In the genomic region with DNA sequence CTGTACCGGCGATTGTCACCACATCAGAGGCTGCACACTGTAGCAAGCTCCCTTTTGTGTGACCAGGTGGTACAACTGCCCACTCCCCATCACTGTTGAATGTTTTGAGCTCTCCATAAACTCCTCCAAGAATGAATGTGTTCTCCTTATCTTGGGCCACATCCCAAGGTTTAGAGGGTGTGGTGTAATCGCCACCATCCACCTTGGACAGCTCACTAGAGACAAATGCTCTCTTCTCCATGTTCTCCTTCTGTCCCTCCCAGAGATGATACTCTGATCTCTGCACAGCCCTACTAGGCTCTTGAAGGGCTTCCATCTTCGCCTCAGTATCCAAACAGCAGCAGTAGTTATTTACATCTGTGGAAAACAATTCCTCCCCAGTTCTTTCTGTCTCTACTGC, we compare ENCODE assay signal across 26 mouse cellular contexts. TPM values are rescaled to one million over a fixed set of nuclear protein-coding genes. Genes with fewer than 3 reads are reported as not detected.
DNase-seq lines count a peak whose midpoint lies in the region; ATAC-seq and TF ChIP-seq lines count a peak whose summit lies in the region.
"Had no signal": no experiment of that assay in that cellular context is flagged by ENCODE, and none has a peak within 500 bp of the region (broad histone marks: within the 10 kb centered on the region; RNA-seq: fewer than 3 reads in every experiment).

No protein-coding gene starts in this region.

- WGBS in stomach, embryonic 15.5 days = 89% methylated on average over 4 of the region's 4 CpGs
- WGBS in stomach, postnatal 0 days = 89% methylated on average over 4 of the region's 4 CpGs
- 74% methylated on average over 4 of the region's 4 CpGs for WGBS in liver, embryonic 12.5 days (ENCODE audit: insufficient replicate concordance)
- 79% methylated on average over 4 of the region's 4 CpGs for WGBS in liver, postnatal 0 days (ENCODE audit: insufficient replicate concordance)

- no peak overlapping the region for H3K4me3 ChIP-seq in gastrocnemius, adult 2 months
- H3K4me3 ChIP-seq in stomach, embryonic 15.5 days (replicated peaks) = no peak overlapping the region
- no peak overlapping the region for H3K4me3 ChIP-seq in stomach, postnatal 0 days (ENCODE audit: low read depth, low read length)
- no peak overlapping the region for H3K4me3 ChIP-seq in liver, embryonic 12.5 days
- H3K4me3 ChIP-seq in liver, postnatal 0 days (ENCODE audit: low read depth, low read length) = no peak overlapping the region
- H3K4me3 ChIP-seq: forebrain, embryonic 10.5 days; heart, embryonic 10.5 days; hindbrain, embryonic 12.5 days; midbrain, embryonic 15.5 days had no signal

- no peak overlapping the region for H3K27ac ChIP-seq in gastrocnemius, adult 2 months
- no peak overlapping the region for H3K27ac ChIP-seq in stomach, embryonic 15.5 days
- no peak overlapping the region for H3K27ac ChIP-seq in stomach, postnatal 0 days (replicated peaks)
- H3K27ac ChIP-seq in liver, embryonic 12.5 days = peak overlapping the region; percentile 76
- peak overlapping the region; percentile 39; the same call in 1 of the 2 replicates for H3K27ac ChIP-seq in liver, postnatal 0 days (ENCODE audit: low read depth)
- H3K27ac ChIP-seq: forebrain, embryonic 10.5 days; heart, embryonic 10.5 days; hindbrain, embryonic 12.5 days; midbrain, embryonic 15.5 days had no signal

- peaks cover 6% of the 10 kb centered on the region; the same call in 1 of the 2 replicates for H3K4me1 ChIP-seq in stomach, embryonic 15.5 days
- no peaks in the 10 kb centered on the region for H3K4me1 ChIP-seq in stomach, postnatal 0 days (replicated peaks; ENCODE audit: control insufficient read depth, insufficient read depth)
- peaks cover 56% of the 10 kb centered on the region for H3K4me1 ChIP-seq in liver, embryonic 12.5 days
- peaks cover 3% of the 10 kb centered on the region; the same call in 1 of the 2 replicates for H3K4me1 ChIP-seq in liver, postnatal 0 days (ENCODE audit: insufficient read depth)
- H3K4me1 ChIP-seq: forebrain, embryonic 10.5 days; hindbrain, embryonic 12.5 days; midbrain, embryonic 15.5 days had no signal

- peaks cover 24% of the 10 kb centered on the region for H3K36me3 ChIP-seq in stomach, embryonic 15.5 days
- peaks cover 18% of the 10 kb centered on the region for H3K36me3 ChIP-seq in stomach, postnatal 0 days (ENCODE audit: control insufficient read depth, insufficient read depth, low read length)
- H3K36me3 ChIP-seq in liver, embryonic 12.5 days = peaks cover 97% of the 10 kb centered on the region
- peaks cover 71% of the 10 kb centered on the region for H3K36me3 ChIP-seq in liver, postnatal 0 days (replicated peaks; ENCODE audit: insufficient read depth, low read length)

- no peaks in the 10 kb centered on the region for H3K27me3 ChIP-seq in stomach, embryonic 15.5 days (replicated peaks)
- H3K27me3 ChIP-seq in stomach, postnatal 0 days (ENCODE audit: control insufficient read depth, insufficient read depth, low read length) = no peaks in the 10 kb centered on the region
- no peaks in the 10 kb centered on the region for H3K27me3 ChIP-seq in liver, embryonic 12.5 days (replicated peaks)
- H3K27me3 ChIP-seq in liver, postnatal 0 days (ENCODE audit: insufficient read depth, low read length) = no peaks in the 10 kb centered on the region
- H3K27me3 ChIP-seq: CH12.LX; hindbrain, embryonic 12.5 days; midbrain, embryonic 15.5 days had no signal

- peak; percentile 58; the same call in 1 of the 2 replicates for ATAC-seq in stomach, embryonic 15.5 days (ENCODE audit: insufficient read depth, low FRiP score, low read depth)
- no peak for ATAC-seq in stomach, postnatal 0 days (ENCODE audit: low FRiP score, low TSS enrichment)
- ATAC-seq in liver, embryonic 12.5 days = peak; percentile 86
- peak; percentile 82 for ATAC-seq in liver, postnatal 0 days
- no peak for ATAC-seq in cerebellum, adult (ENCODE audit: insufficient number of reproducible peaks, low FRiP score, low TSS enrichment)
- ATAC-seq: forebrain, embryonic 16.5 days; intestine, postnatal 0 days; midbrain, embryonic 15.5 days had no signal

- TF ChIP-seq EP300 in stomach, postnatal 0 days (optimal IDR thresholded peaks at IDR 0.05) = no peak
- peak; percentile 86 for TF ChIP-seq EP300 in liver, postnatal 0 days (IDR thresholded peaks at IDR 0.05; ENCODE audit: low read depth)

- peak; percentile 8 for DNase-seq in gastrocnemius, adult 2 months
- DNase-seq in gastrocnemius, postnatal 36 days = no peak
- no peak for DNase-seq in stomach, postnatal 0 days (ENCODE audit: low spot score)
- no peak for DNase-seq in liver, postnatal 0 days
- DNase-seq in retina, embryonic 14.5 days (ENCODE audit: low spot score) = no peak
- DNase-seq: adrenal gland, adult 8-10 months; cerebellum, adult 2 months; cerebellum, postnatal 25 days; gastrocnemius, postnatal 10 days; heart, postnatal 36 days; kidney, adult 9 months; kidney, postnatal 14 days; left cerebral cortex, postnatal 4 days; lung, embryonic 14.5 days; lung, postnatal 14 days; right cerebral cortex, adult 18-20 months had no signal

- no peak for TF ChIP-seq CTCF in gastrocnemius, adult 2 months (IDR thresholded peaks at IDR 0.05)
- no peak for TF ChIP-seq CTCF in stomach, postnatal 0 days (IDR thresholded peaks at IDR 0.05; ENCODE audit: low read depth)
- TF ChIP-seq CTCF in liver, postnatal 0 days (IDR thresholded peaks at IDR 0.05; ENCODE audit: low read depth) = no peak

- intact Hi-C loops in gastrocnemius, adult 2 months (cut with DNase I) = no loop called here
- intact Hi-C loops in gastrocnemius, postnatal 36 days (cut with DNase I) = no loop called here

- H3K4me2 ChIP-seq in stomach, embryonic 15.5 days = no peak overlapping the region
- H3K4me2 ChIP-seq in stomach, postnatal 0 days (replicated peaks; ENCODE audit: low read depth) = no peak overlapping the region
- peak overlapping the region; percentile 32 for H3K4me2 ChIP-seq in liver, embryonic 12.5 days
- peak overlapping the region; percentile 29; the same call in 1 of the 2 replicates for H3K4me2 ChIP-seq in liver, postnatal 0 days (ENCODE audit: low read depth, low read length)
- H3K4me2 ChIP-seq: hindbrain, embryonic 12.5 days; lung, embryonic 14.5 days; midbrain, embryonic 15.5 days had no signal

- H3K9ac ChIP-seq in stomach, embryonic 15.5 days = no peak overlapping the region
- H3K9ac ChIP-seq in stomach, postnatal 0 days (ENCODE audit: low read length) = no peak overlapping the region
- no peak overlapping the region; the same call in 1 of the 2 replicates for H3K9ac ChIP-seq in liver, embryonic 12.5 days
- no peak overlapping the region for H3K9ac ChIP-seq in liver, postnatal 0 days (replicated peaks)
- H3K9ac ChIP-seq: hindbrain, embryonic 12.5 days; lung, embryonic 14.5 days; midbrain, embryonic 15.5 days had no signal

- H3K9me3 ChIP-seq in stomach, embryonic 15.5 days = no peaks in the 10 kb centered on the region
- no peaks in the 10 kb centered on the region for H3K9me3 ChIP-seq in stomach, postnatal 0 days (ENCODE audit: control insufficient read depth, low read length)
- no peaks in the 10 kb centered on the region for H3K9me3 ChIP-seq in liver, embryonic 12.5 days (replicated peaks)
- no peaks in the 10 kb centered on the region for H3K9me3 ChIP-seq in liver, postnatal 0 days (ENCODE audit: low read length)
- H3K9me3 ChIP-seq: forebrain, embryonic 10.5 days; heart, embryonic 10.5 days; hindbrain, embryonic 12.5 days; midbrain, embryonic 15.5 days had no signal

RNA-seq across cellular contexts. Expression of gene Tbc1d14, which starts 21.0 kb away (rescaled TPM):
- total RNA-seq in gastrocnemius, adult 2 months (2021) = 10 to 100 TPM; 14.3 to 16.7 TPM
- 10 to 100 TPM; 10.4 to 13.3 TPM for total RNA-seq in gastrocnemius, postnatal 36 days (2021)
- polyA plus RNA-seq in stomach, embryonic 15.5 days (2015; fragmentation: Nextera tagmentation; extraction: Ambion mirVana) = 28.3 and 31.3 TPM in 2 replicates
- 22.1 and 22.8 TPM in 2 replicates for polyA plus RNA-seq in stomach, postnatal 0 days (2015; fragmentation: Nextera tagmentation; extraction: Ambion mirVana)
- polyA plus RNA-seq in liver, embryonic 12.5 days (2016; fragmentation: Nextera tagmentation; extraction: Ambion mirVana) = 15.4 and 15.7 TPM in 2 replicates
- polyA plus RNA-seq in liver, postnatal 0 days (2015; fragmentation: Nextera tagmentation; extraction: Ambion mirVana) = 5.7 and 6.5 TPM in 2 replicates

Comparison
In these comparisons a context has a peak if more than half of its experiments do, and no peak if none do; other contexts are left out.
1. ATAC-seq: peak in stomach, embryonic 15.5 days (single experiment), liver, embryonic 12.5 days (single experiment) and liver, postnatal 0 days (single experiment); none in stomach, postnatal 0 days (single experiment) and cerebellum, adult (single experiment).
2. H3K27ac ChIP-seq: peak in liver, embryonic 12.5 days (single experiment) and liver, postnatal 0 days (single experiment); none in gastrocnemius, adult 2 months (single experiment), stomach, embryonic 15.5 days (single experiment) and stomach, postnatal 0 days (single experiment).
3. H3K4me2 ChIP-seq: peak in liver, embryonic 12.5 days (single experiment) and liver, postnatal 0 days (single experiment); none in stomach, embryonic 15.5 days (single experiment) and stomach, postnatal 0 days (single experiment).